Mouse (Mus musculus): ENCODE measurements at regions not wholly inside any gene's neighbourhood (a gene's known extent, or its start where the extent isn't known, plus 50 kb on each side); places are given as distances from the start of the nearest gene placed in this dataset.
A peak's percentile ranks its signal among the peaks of the same experiment; 100 is the strongest.

DNA sequence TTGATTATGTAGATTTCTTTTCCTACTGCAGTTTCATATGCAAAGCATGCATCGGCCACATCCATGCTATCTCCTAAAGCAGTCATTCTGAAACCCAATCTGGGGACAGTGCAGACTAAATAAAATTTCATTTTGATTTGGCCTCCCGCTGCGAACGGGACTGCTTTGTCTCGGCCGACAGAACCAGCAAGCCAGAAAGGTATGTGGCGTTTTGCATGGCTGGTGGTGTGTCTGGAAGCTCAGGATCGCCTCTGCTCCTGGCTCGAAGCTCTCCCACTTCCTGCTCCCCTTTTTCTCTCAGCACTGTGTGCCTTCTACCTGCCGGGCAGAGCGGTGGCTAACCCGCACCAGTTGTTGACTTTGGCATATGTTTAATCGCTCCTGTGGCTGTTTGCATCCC is 433.8 kb upstream of the Pou3f3 start:
- DNase-seq (ENCODE audit: extremely low read depth, low read depth, low spot score) = no peak

DNA sequence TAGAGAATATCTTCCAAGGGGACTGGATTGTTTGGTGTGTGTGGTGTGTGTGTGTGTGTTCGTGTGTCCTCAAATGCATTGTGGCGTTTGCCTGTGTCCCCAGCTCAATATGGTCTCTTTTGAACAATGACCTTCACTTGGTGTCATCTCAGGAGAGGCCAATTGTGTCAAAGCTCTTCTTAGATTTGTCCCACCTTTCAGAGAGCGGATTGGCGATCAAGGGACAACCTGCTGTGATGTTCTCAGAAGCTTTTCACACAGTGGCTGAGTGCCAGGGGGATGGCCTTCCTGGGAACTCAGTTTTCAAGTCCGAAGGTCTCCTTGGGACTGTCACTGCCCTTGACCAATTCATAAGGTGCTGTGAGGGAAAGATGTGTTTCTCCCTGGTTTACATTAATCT is 433.0 kb upstream of the Pou3f3 start:
- DNase-seq (ENCODE audit: extremely low read depth, low read depth, low spot score) = no peak

DNA sequence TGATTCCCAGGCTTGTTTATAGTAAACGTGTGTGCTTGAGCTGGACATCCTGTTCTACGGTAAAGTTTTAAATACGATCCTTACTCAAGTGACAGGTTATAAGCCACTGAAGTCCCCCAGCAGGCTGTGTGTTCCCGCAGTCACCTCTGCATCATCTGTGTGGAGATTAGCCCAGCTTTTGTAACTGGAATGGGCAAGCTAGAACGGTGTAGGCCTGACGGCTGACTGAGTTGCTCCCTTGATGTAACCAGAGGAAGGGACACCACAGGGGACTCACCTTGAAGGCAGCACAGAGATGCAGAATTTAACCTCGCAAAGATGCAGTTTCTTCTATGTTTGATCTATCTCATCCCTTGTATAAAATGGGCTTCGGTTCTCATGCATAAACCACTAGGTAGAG is 418.4 kb upstream of the Pou3f3 start:
- DNase-seq (ENCODE audit: extremely low read depth, low read depth, low spot score) = no peak

DNA sequence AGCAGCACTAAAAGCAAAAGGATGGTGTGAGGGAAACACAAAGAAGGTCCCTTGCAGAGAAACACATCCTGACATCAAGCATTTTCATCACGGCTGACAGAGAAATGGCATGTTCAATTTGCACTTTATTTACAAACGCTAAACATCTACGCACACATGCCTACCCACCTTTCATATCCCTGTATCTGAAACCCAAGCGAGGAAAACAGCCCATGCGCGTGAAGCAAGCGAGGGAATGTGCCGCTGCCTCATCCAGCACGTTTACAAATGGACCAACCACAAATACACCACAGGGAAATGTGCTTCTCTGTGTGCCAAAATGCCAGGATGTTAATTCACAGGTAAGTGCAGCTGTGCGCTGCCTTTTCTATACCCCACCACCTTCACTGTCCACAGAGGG is 399.7 kb upstream of the Pou3f3 start:
- DNase-seq (ENCODE audit: extremely low read depth, low read depth, low spot score) = no peak

GRCm38 (mm10) chr1:42309251-42309650 is 386.3 kb upstream of the Pou3f3 start:
- no peak for DNase-seq (ENCODE audit: extremely low read depth, low read depth, low spot score)

DNA sequence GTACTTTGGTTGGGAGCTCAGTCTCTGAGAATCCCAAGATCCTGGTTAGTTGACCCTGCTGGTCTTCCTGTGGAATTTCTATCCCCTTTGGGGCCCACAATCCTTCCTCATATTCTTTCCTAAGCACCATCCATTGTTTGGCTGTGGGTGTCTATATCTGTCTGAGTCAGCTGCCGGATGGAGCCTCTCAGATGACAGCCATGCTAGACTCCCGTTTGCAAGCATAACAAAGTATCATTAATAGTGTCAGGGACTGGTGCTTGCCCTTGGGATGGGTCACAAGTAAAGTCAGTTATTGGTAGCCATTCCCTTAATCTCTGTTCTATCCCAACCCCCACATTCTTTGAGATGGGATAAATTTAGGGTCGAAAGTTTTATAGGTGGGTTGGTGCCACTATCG is 382.1 kb upstream of the Pou3f3 start:
- DNase-seq (ENCODE audit: extremely low read depth, low read depth, low spot score) = no peak

GRCm38 (mm10) chr1:42351884-42352283 is 343.7 kb upstream of the Pou3f3 start:
- DNase-seq (ENCODE audit: extremely low read depth, low read depth, low spot score) = peak; percentile 74

DNA sequence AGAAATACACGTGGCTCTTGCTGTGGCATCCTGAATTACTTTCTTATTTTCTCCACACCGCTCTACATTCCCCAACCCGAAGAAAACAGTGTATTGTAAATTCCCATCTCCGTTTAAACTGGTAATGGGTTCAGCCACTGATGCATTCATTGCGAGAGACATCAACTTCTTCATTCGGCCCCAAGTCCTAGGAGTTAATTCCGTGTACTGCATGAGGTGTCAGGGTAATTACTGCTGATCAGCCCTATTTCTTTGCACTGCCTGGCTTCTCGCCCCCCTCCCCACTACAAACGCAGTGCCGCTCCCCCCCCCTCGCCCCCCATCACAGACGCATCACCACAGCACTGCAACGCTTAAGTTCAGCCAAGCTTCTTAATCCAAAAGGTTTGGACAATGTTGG is 343.2 kb upstream of the Pou3f3 start:
- DNase-seq (ENCODE audit: extremely low read depth, low read depth, low spot score) = no peak

GRCm38 (mm10) chr1:42353096-42353495 is 342.5 kb upstream of the Pou3f3 start:
- DNase-seq (ENCODE audit: extremely low read depth, low read depth, low spot score) = no peak

DNA sequence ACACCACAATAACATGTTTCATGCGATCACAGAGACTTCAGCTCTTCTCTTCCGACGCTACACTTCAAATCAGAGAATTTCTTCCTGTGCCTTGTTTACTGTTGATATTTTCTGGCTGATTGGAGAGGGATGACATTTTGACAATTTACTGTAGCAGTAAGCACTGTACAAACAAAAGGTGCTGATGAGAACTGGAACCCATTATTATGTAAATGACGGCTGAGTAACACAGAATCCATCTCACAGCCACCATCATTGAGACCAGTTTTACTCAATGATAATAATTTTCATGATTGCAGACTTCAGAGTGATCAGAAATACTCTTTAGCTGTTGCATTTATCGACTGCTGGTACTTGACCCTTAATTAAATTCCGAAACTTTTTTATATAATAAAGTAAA is 341.5 kb upstream of the Pou3f3 start:
- DNase-seq (ENCODE audit: extremely low read depth, low read depth, low spot score) = no peak

- no peak for DNase-seq (ENCODE audit: extremely low read depth, low read depth, low spot score)
These were observed 333.1 kb upstream of the Pou3f3 start for GRCm38 (mm10) chr1:42362438-42362837.

- no peak for DNase-seq (ENCODE audit: extremely low read depth, low read depth, low spot score)
These were observed 329.8 kb upstream of the Pou3f3 start for GRCm38 (mm10) chr1:42365648-42366324.

- DNase-seq (ENCODE audit: extremely low read depth, low read depth, low spot score) = no peak
These were observed 307.5 kb upstream of the Pou3f3 start for GRCm38 (mm10) chr1:42387919-42388684.

- no peak for DNase-seq (ENCODE audit: extremely low read depth, low read depth, low spot score)
These were observed 306.8 kb upstream of the Pou3f3 start for GRCm38 (mm10) chr1:42388740-42389139.

- no peak for DNase-seq (ENCODE audit: extremely low read depth, low read depth, low spot score)
These were observed 299.8 kb upstream of the Pou3f3 start for GRCm38 (mm10) chr1:42395651-42396260.

DNA sequence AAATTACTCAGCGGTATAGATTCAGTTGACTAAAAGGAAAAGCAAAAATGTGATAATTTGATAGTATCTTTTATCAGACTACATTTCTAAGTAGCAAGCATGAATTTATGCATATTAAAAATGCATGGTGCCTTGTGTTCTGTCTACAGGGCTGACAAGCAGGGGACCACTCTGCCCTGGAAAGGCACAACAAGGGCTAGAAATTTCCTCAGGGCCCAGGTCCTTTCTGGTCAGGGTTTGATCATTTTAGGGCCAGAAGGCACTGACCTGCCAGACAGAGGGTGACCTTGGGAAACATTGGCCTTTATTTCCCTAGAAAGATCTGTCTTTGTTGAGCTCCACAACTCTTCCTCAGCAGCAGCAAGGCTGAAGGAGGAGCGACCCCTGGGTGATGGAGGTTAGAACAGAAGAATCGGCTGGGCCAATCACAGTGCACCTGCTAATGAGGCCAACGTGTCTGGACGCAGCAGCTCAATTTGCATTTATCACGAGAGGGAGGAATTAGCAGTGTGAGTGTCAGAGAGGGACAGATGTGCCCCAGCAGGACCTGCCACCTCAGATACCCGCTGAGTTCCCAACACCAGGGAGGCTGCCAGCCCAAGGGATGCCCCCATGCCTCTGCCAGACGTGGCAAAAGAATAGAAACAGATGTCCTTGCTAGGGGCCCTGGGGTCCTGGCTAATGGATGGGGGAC is 297.0 kb upstream of the Pou3f3 start:
- no peak for DNase-seq (ENCODE audit: extremely low read depth, low read depth, low spot score)

- DNase-seq (ENCODE audit: extremely low read depth, low read depth, low spot score) = no peak
These were observed 279.6 kb upstream of the Pou3f3 start for GRCm38 (mm10) chr1:42415817-42416538.

- no peak for DNase-seq (ENCODE audit: extremely low read depth, low read depth, low spot score)
These were observed 278.9 kb upstream of the Pou3f3 start for GRCm38 (mm10) chr1:42416539-42417218.

DNA sequence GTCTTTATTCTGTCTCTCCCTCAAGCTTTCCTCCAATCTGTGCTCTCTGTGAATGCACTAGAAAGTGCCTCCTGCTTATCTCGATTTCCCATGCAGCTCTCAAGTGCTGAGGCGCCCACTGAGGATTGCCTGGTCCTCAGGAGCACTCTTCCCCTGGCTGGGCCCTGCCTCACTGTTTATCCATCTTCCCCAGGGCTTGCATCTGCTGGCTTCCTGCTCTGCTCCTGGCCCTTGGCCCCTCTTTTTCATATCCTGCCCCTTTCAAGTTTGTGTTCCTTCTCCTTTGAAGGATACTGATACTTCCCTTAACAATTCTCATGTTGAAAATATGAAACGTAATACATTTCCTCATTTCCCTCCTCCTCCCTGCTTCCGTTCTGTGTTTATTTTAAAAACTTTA is 277.8 kb upstream of the Pou3f3 start:
- no peak for DNase-seq (ENCODE audit: extremely low read depth, low read depth, low spot score)

GRCm38 (mm10) chr1:42418233-42418632 is 277.3 kb upstream of the Pou3f3 start:
- DNase-seq (ENCODE audit: extremely low read depth, low read depth, low spot score) = no peak

All from fat pad, adult 2 months (tissue).